In the genomic region with DNA sequence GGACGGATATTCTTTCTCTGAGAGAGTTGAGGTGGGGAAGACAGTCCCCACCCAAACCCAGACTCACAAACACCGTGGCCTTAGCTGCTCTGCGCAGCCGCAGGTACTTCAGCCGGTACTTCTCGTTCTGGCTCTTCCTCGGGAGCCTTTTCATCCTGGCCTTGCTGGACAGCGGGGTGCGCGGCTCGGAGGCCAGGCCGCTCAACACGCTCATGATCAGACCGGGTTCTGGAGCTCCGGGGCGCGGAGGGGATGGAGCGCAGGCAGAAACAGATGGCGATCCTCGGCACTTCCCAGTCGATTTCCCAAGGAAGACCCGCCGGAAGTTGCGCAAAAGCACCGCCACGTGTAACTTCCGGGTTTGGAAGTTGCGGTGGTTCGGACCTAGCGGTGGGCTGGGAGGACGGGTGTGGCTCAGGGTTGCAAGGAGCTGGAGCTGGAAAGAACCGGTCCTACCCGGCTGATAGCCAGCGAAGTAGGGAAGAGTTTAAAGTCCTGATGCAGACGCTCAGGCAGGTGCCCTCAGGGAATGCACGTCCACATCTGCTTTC, we compare ENCODE assay signal across 8 mouse cellular contexts. TPM values are rescaled to one million over a fixed set of nuclear protein-coding genes. Genes with fewer than 3 reads are reported as not detected.
DNase-seq lines count a peak whose midpoint lies in the region; ATAC-seq lines count a peak whose summit lies in the region.

TSS of gene Tbrg1 (minus strand) at position 382 of the 551 bp plus-strand sequence.

- H3K9ac ChIP-seq in heart, embryonic 14.5 days (ENCODE audit: low read length), result peak within 1 kb of the TSS; percentile 86
- peak within 1 kb of the TSS; percentile 85 for H3K9ac ChIP-seq in liver, embryonic 13.5 days
- peak within 1 kb of the TSS; percentile 81 for H3K9ac ChIP-seq in stomach, embryonic 16.5 days (ENCODE audit: low read length)

- peak; percentile 71 for DNase-seq in CD4-positive, CD25-positive, alpha-beta regulatory T cell, adult 2 months (ENCODE audit: low read depth, low spot score)
- peak; percentile 72 for DNase-seq in c-Kit-negative CD71-positive TER-119-positive erythroid progenitor cells, embryonic 14.5 days (ENCODE audit: low read depth, low spot score)
- peak; percentile 80 for DNase-seq in fibroblast of lung, adult 2 months (ENCODE audit: low read depth)
- peak; percentile 90 for DNase-seq in kidney, postnatal 14 days
- peak; percentile 76 for DNase-seq in liver, embryonic 13.5 days
- peak; percentile 89 for DNase-seq in neural tube, embryonic 10.5 days (ENCODE audit: extremely low spot score, low spot score)

- peak; percentile 78 for ATAC-seq in heart, embryonic 14.5 days (ENCODE audit: insufficient number of reproducible peaks, insufficient read depth, low FRiP score, low read depth)
- ATAC-seq in liver, embryonic 13.5 days (ENCODE audit: low read depth), result peak; percentile 92
- peak; percentile 96 for ATAC-seq in stomach, embryonic 16.5 days (ENCODE audit: insufficient read depth, low FRiP score)

- peaks cover 2 to 11% of the 10 kb centered on the region in 2 experiments for H3K4me1 ChIP-seq in heart, embryonic 14.5 days (ENCODE audit: control insufficient read depth in 2 of 2, insufficient read depth in 2 of 2, low read length in 2 of 2)
- peaks cover 14% of the 10 kb centered on the region for H3K4me1 ChIP-seq in liver, embryonic 13.5 days (replicated peaks)
- H3K4me1 ChIP-seq in stomach, embryonic 16.5 days (ENCODE audit: control insufficient read depth, insufficient read depth, low read length), result peaks cover 7% of the 10 kb centered on the region

- H3K27me3 ChIP-seq in heart, embryonic 14.5 days (ENCODE audit: control insufficient read depth, insufficient read depth, low read length), result no peaks in the 10 kb centered on the region
- no peaks in the 10 kb centered on the region for H3K27me3 ChIP-seq in liver, embryonic 13.5 days
- H3K27me3 ChIP-seq in stomach, embryonic 16.5 days (ENCODE audit: control insufficient read depth, insufficient read depth, low read length), result no peaks in the 10 kb centered on the region

- H3K4me3 ChIP-seq in heart, embryonic 14.5 days (ENCODE audit: control insufficient read depth in 1 of 2, insufficient read depth in 1 of 2, low read depth in 1 of 2, low read length in 2 of 2), result peak within 1 kb of the TSS; percentile 64 to 83
- peak within 1 kb of the TSS; percentile 84 for H3K4me3 ChIP-seq in liver, embryonic 13.5 days (replicated peaks)
- peak within 1 kb of the TSS; percentile 74 for H3K4me3 ChIP-seq in stomach, embryonic 16.5 days (replicated peaks; ENCODE audit: low read length)

- peak within 1 kb of the TSS; percentile 92 for H3K4me2 ChIP-seq in heart, embryonic 14.5 days (ENCODE audit: low read length)
- peak within 1 kb of the TSS; percentile 69 for H3K4me2 ChIP-seq in liver, embryonic 13.5 days
- peak within 1 kb of the TSS; percentile 70 for H3K4me2 ChIP-seq in stomach, embryonic 16.5 days (ENCODE audit: low read depth, low read length)

- under 1% methylated on average over 36 of the region's 36 CpGs for WGBS in heart, embryonic 14.5 days
- under 1% methylated on average over 36 of the region's 36 CpGs for WGBS in liver, embryonic 13.5 days (ENCODE audit: insufficient replicate concordance)
- WGBS in stomach, embryonic 16.5 days, result under 1% methylated on average over 36 of the region's 36 CpGs

- H3K27ac ChIP-seq in heart, embryonic 14.5 days (replicated peaks in 1 of 2; ENCODE audit: control insufficient read depth in 1 of 2, insufficient read depth in 1 of 2, low read depth in 2 of 2, low read length in 2 of 2), result peak within 1 kb of the TSS; percentile 79 to 88
- peak within 1 kb of the TSS; percentile 85 for H3K27ac ChIP-seq in liver, embryonic 13.5 days
- peak within 1 kb of the TSS; percentile 94 for H3K27ac ChIP-seq in stomach, embryonic 16.5 days (ENCODE audit: low read length)

- no peaks in the 10 kb centered on the region for H3K9me3 ChIP-seq in heart, embryonic 14.5 days (ENCODE audit: control insufficient read depth, low read length)
- no peaks in the 10 kb centered on the region for H3K9me3 ChIP-seq in liver, embryonic 13.5 days (replicated peaks)
- H3K9me3 ChIP-seq in stomach, embryonic 16.5 days (replicated peaks; ENCODE audit: control insufficient read depth, low read length), result no peaks in the 10 kb centered on the region

- peaks cover 30% of the 10 kb centered on the region for H3K36me3 ChIP-seq in heart, embryonic 14.5 days (ENCODE audit: control insufficient read depth, insufficient read depth, low read length)
- H3K36me3 ChIP-seq in liver, embryonic 13.5 days, result peaks cover 25% of the 10 kb centered on the region
- peaks cover 20% of the 10 kb centered on the region for H3K36me3 ChIP-seq in stomach, embryonic 16.5 days (ENCODE audit: control insufficient read depth, insufficient read depth, low read length)

RNA-seq across cellular contexts. Expression of gene Tbrg1, which starts in this region (rescaled TPM):
- 113 and 126 TPM in 2 replicates for polyA plus RNA-seq in heart, embryonic 14.5 days (2014; fragmentation: Nextera tagmentation; extraction: Ambion mirVana)
- polyA plus RNA-seq in liver, embryonic 13.5 days (2015; fragmentation: Nextera tagmentation; extraction: Ambion mirVana), result 65.9 and 72.0 TPM in 2 replicates
- polyA plus RNA-seq in stomach, embryonic 16.5 days (2015; fragmentation: Nextera tagmentation; extraction: Ambion mirVana), result 154 and 162 TPM in 2 replicates

Comparison
In these comparisons a context has a peak if more than half of its experiments do, and no peak if none do; other contexts are left out.
1. Peak in every context shown above with its lines: DNase-seq, ATAC-seq, H3K4me3 ChIP-seq and H3K27ac ChIP-seq.